Mouse (Mus musculus) kidney, postnatal 10 days (tissue): ENCODE data around the gene Fcgr1.
A peak's percentile ranks its signal among the peaks of the same experiment; 100 is the strongest.
"Not testable (repeated sequence)": the region's sequence is repeated elsewhere in the genome, so short reads cannot be mapped to it uniquely, and the experiment has no call there.

Experiments
- DNase-seq: peaks from one replicate; pipeline ENCODE4 v3.0.0; 2021; ENCODE audit warnings: mixed read lengths

Gene Fcgr1

DNA sequence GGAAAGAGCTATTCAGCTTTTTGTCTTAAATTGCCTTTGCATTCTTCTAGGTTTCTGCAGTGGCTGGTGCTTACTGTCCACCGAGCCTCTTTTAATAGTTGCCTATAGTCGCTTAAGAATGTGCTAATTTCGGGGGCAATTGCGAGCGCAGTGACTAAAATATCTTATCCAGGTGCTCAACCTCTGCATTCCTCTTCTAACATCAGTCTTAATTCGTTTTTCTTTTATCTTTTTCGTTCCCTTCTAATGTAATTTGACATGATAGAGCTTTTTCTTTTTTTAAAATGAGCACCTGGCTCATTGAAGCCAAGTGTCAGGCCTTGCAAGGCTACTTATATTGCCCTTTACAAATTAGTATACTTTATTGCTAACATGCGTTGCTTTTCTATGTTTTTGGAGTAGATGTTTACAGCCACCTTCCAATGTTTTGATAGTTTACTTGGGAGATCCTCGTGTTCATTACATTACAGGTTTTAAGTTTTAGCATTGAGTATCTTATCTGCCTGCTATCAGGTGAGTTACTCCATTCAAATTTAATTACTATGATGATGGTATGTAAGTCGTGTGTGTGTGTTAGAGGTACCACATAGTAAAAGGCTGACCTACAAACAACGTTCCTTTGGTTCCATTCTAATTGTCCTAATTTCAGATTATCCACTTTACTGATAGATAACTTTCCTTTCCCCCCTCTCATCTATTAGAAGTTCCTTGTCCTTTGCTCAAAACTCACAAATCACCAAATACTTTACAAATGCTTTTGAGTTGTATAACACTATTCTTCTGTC, 46.2 kb downstream of the Fcgr1 start:
- DNase-seq, result no peak

DNA sequence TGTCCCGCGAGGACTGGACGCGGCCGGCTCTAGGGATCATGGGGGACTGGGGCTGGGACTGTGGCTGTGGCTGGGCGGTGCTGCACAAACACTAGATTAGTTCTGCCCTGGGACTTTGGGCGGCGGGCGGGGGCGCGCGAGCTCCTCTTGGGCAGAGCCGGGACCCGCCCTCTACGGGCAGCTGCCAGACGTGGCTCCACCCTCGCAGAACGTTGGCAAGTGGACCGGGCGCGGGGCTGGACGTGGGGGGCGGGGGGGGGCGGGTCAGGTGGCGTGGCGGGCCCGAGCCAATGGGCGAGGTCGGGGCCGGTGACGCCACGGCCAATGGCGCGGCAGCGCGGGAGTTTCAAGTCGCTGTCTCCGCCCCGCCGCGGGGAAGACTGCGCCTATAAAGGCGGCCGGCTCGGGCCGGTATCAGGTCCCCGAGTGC, 47.3 kb downstream of the Fcgr1 start, which contains the start of gene Hist2h3c1:
Gene Hist2h3c1, plus strand, starts transcription at position 259 of the 430 bp plus-strand sequence.
- not testable (repeated sequence) for DNase-seq

DNA sequence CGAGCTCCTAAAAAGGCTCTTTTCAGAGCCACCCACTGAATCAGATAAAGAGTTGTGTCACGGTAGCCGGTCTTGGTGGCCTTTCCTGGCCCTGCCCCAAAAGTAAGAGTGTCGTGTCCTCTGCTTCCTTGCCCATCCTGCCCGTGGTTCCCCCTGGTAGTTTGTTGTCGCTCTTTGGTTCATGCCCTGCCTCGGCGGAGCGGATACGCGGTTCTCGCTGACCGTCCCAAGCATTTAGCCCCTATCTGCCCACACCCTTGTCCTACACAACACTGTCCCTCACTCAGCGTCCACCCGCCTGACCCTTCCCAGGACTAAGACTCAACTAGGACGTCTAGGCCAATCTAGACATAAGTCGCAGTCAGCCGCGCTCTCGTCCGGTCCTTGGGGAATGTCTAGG, 47.8 kb downstream of the Fcgr1 start:
- not testable (repeated sequence) for DNase-seq

DNA sequence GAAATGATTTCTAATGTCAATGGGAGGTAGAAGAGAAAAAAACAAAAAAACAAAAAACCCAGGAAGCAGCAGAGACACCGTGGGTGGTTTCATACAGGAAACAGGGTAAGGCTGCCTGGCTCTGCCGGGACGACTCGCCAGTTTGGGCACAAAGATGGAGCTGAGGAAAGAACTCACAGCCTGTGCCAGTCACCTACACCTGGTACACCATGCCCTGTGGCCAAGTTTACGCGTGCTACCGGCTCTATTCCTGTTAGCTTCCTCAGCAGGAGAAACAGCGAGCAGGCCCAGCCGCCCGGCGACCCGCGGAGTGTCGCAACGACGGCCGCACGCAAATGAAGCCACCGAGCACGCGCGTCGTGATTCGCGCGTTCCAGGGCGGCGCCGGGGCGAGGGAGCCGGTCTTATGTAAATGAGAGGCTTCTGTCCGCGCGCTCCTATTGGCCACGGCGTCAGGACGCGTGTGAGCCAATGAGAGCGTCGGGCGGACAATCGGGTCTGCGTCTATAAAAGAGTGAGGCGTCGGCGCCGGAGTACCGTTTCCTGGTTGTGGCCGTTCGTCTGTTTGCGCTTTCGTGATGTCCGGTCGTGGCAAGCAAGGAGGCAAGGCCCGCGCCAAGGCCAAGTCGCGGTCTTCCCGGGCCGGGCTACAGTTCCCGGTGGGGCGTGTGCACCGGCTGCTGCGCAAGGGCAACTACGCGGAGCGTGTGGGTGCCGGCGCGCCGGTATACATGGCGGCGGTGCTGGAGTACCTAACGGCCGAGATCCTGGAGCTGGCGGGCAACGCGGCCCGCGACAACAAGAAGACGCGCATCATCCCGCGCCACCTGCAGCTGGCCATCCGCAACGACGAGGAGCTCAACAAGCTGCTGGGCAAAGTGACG, 48.5 kb downstream of the Fcgr1 start, which contains the start of gene Hist2h2aa1:
Gene Hist2h2aa1, plus strand, starts transcription at position 495 of the 884 bp plus-strand sequence.
- DNase-seq, result peak; percentile 89

- no peak for DNase-seq
Measured at GRCm38 (mm10) chr3:96243921-96244572, 49.7 kb downstream of the Fcgr1 start.

- no peak for DNase-seq
Measured at GRCm38 (mm10) chr3:96240799-96241197, 53.0 kb downstream of the Fcgr1 start.

DNA sequence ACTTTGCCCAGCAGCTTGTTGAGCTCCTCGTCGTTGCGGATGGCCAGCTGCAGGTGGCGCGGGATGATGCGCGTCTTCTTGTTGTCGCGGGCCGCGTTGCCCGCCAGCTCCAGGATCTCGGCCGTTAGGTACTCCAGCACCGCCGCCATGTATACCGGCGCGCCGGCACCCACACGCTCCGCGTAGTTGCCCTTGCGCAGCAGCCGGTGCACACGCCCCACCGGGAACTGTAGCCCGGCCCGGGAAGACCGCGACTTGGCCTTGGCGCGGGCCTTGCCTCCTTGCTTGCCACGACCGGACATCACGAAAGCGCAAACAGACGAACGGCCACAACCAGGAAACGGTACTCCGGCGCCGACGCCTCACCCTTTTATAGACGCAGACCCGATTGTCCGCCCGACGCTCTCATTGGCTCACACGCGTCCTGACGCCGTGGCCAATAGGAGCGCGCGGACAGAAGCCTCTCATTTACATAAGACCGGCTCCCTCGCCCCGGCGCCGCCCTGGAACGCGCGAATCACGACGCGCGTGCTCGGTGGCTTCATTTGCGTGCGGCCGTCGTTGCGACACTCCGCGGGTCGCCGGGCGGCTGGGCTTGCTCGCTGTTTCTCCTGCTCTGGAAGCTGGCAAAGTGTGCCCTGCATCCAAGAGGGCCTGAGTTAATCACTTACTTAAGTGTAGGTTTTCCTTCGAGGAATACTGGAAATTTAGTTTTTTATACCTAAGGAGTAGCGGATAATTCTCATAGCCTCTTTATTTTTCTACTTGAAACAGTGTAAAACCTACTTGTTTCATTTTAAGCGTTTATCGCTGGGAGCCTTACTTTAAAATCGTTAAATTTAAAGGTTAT, 53.6 kb downstream of the Fcgr1 start, which contains the start of gene Hist2h2aa2:
Gene Hist2h2aa2, minus strand, starts transcription at position 328 of the 850 bp plus-strand sequence.
- DNase-seq, result peak; percentile 96

- peak; percentile 66 for DNase-seq
Measured at GRCm38 (mm10) chr3:96238954-96239793, 54.6 kb downstream of the Fcgr1 start, which contains the start of gene Hist2h3c2. Hist2h3c2 (minus strand) TSS chr3:96239127.

DNA sequence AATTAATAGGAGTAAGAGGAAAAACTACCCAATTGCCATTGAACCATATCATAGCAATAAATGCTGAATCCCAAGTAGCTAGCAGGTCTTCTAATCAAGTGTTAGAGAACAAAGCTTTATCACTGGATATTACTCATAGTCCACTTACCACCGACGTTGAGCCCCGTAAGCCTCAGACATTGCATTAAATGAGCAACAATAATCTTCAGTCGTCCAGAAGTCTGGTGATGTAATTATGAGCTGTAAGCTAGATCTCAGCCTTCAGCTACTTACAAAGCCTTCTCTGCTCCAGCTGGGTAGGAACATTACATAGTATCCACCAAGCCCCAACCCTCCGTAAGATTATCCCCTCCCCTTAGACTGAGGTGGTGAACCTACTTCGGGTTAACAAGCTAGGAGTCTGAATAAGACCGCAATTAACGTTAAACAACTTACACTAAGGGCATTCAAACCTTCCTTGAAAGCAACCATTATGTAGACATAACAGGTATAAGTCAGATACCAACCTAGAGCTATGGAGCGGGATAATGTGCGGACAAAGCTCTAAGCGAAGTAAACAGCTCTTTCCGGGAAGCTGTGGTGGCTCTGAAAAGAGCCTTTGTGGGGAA, 55.8 kb downstream of the Fcgr1 start:
- DNase-seq, result no peak

DNA sequence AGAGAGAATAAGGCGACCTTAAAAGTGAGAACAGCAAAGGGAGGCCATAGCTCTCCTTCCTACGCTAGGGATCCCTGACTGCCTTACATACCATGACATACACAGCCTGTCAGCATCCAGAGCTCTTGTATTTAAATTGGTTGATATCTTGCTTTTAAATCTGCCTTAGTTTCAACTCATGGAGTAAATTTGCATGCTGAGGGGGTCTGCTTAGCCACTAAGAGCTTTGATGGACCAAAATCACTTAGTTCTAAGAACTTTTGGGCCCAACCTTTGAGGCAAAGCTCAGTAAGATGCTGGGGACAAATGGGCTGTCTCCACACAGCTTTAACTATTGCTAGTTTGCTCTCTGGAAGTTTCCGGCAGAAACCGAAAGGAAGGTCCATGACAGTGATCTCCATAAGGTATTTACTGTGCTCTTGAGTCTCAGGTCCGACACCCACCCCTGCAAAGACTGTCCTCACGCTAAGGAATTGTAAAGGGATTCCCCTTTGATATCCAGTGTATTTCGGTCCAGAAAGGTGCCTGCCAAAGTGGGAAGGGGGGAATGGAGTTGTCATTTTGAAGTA, 56.4 kb downstream of the Fcgr1 start:
- no peak for DNase-seq

DNA sequence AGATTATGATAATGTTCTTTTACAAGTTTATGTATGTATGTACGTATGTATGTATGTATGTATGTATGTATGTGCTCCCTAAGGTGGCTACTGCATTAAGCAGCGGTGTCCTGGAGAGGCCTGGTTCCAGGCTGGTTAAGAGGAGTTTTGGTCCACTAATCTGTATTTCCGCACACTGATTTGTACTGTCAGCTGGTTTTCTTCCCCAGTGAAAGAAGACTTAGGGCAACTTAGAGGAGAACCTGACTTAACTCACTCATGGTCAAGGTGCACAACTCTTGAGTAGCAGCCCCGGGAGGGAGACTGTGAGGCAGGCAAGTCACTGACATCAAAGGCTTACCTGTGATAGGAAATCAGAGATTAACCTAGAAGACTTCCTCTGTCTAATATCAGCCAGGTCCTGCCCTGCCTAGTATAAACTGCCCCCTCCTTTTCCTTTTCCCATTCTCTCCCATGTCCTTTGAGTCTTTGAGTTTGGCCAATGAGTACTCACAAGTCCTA, 56.9 kb downstream of the Fcgr1 start:
- no peak for DNase-seq

DNA sequence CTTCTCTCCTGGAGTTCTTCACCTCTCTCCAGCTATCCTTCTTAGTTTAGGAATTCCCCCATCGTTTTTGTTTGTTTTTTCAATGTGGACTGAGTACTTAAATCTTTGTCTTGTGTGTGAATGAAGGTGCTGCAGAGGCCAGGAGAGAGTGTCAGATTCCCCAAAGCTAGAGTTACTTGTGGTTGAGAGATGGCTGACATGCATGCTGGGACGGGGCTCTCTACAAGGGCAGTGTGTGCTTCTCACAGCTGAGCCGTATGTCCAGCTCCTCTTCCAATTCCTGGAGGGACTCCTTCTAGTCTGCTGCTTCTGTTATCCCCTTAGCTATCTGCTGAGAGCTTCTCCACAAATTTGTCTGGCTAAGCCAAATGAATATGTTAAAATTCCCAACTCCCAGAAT, 57.9 kb downstream of the Fcgr1 start:
- no peak for DNase-seq

DNA sequence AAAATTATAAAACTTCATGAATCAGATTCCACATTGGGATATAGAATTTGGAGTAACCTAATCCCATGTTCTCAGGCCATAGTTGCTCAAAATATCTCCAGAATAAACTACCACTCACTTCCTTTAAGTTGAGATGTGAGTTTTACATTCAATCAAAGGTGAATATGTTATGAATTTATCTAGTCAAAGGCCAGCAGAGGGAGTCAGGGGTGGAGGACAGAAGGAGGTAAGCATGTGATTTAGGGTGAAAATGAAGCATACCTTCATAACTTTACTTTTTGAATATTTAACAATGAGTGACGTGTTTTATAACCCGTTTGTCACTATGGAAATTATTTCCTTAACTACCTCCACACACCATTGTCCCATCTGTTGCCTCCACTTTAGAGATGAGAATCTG, 58.9 kb downstream of the Fcgr1 start:
- DNase-seq, result no peak
